Mouse (Mus musculus): ENCODE results near the gene Tmem217.

DNA sequence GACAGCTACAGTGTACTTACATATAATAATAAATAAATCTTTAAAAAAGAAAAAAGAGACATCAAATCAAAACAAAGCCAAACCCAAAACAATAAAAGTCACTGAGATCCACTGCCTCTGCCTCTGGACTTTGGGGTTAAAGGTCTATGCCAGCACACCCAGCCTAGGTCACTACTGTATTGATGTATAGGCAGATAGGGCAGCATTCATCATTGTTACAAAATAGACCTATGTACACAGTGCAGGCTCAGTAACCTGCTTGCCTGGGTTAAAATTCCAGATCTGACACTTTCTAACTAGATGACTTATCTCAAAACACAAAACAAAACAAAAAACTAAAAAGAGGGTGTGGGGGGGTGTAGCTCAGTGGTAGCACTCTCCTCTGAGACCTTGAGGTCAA is 2.0 kb upstream of the Tmem217 start:
- no peak for TF ChIP-seq GATA1 (IDR thresholded peaks at IDR 0.05; ENCODE audit: low read length)
- no peak for TF ChIP-seq TAL1 (IDR thresholded peaks at IDR 0.05; ENCODE audit: low read length)
